Mouse (Mus musculus) CD4-positive helper T cell, adult 2 months (primary cell): Measurements from ENCODE around the gene Gm12185.
"Not testable (repeated sequence)": the region's sequence is repeated elsewhere in the genome, so short reads cannot be mapped to it uniquely, and the experiment has no call there.

ENCODE experiments used
- DNase-seq: peaks from one replicate; pipeline ENCODE4 v3.0.0-alpha.2; 2012; ENCODE audit warnings: low read depth, missing footprints, low spot score

Gm12185 gene

GRCm38 (mm10) chr11:48991740-48992520 is at the start of gene Gm12185:
TSS of gene Gm12185 (minus strand) at chr11:48992226.
- DNase-seq = peak; percentile 69

- not testable (repeated sequence) for DNase-seq
These were observed 20.0 kb upstream of the Gm12185 start for GRCm38 (mm10) chr11:49012074-49012473.

GRCm38 (mm10) chr11:49006785-49007184 is 14.8 kb upstream of the Gm12185 start:
- DNase-seq = not testable (repeated sequence)

- peak; percentile 20 for DNase-seq
These were observed 14.3 kb upstream of the Gm12185 start for GRCm38 (mm10) chr11:49006317-49006716.

- DNase-seq = peak; percentile 8
These were observed 8.4 kb upstream of the Gm12185 start for GRCm38 (mm10) chr11:49000411-49000810.

GRCm38 (mm10) chr11:48994018-48994417 is 2.0 kb upstream of the Gm12185 start, which contains the start of gene Tgtp1:
TSS of gene Tgtp1 (minus strand) at chr11:48994172.
- peak; percentile 71 for DNase-seq

GRCm38 (mm10) chr11:48993296-48993695 is 1.3 kb upstream of the Gm12185 start:
- not testable (repeated sequence) for DNase-seq

GRCm38 (mm10) chr11:48989981-48990380 is 2.0 kb downstream of the Gm12185 start:
- peak; percentile 40 for DNase-seq

- DNase-seq = peak; percentile 7
These were observed 3.8 kb downstream of the Gm12185 start for GRCm38 (mm10) chr11:48988219-48988618.

- DNase-seq = not testable (repeated sequence)
These were observed 9.2 kb downstream of the Gm12185 start for GRCm38 (mm10) chr11:48982848-48983247.

- DNase-seq = not testable (repeated sequence)
These were observed 12.0 kb downstream of the Gm12185 start for GRCm38 (mm10) chr11:48980052-48980451.

- not testable (repeated sequence) for DNase-seq
These were observed 12.8 kb downstream of the Gm12185 start, which contains the start of gene 9930111J21Rik1 for GRCm38 (mm10) chr11:48979251-48979650. TSS of gene 9930111J21Rik1 (minus strand) at chr11:48979398.

GRCm38 (mm10) chr11:48978240-48978939 is 13.6 kb downstream of the Gm12185 start, which contains the start of gene Olfr56:
TSS of gene Olfr56 (plus strand) at chr11:48978889.
- not testable (repeated sequence) for DNase-seq

- DNase-seq = not testable (repeated sequence)
These were observed 17.3 kb downstream of the Gm12185 start for GRCm38 (mm10) chr11:48974686-48975085.

GRCm38 (mm10) chr11:48946090-48946489 is 45.9 kb downstream of the Gm12185 start, which contains the start of gene Psme2b:
TSS of gene Psme2b (minus strand) at chr11:48946190.
- DNase-seq = not testable (repeated sequence)

GRCm38 (mm10) chr11:48939286-48939685 is 52.7 kb downstream of the Gm12185 start:
- not testable (repeated sequence) for DNase-seq

GRCm38 (mm10) chr11:48935291-48935690 is 56.7 kb downstream of the Gm12185 start:
- DNase-seq = not testable (repeated sequence)

- not testable (repeated sequence) for DNase-seq
These were observed 58.1 kb downstream of the Gm12185 start for GRCm38 (mm10) chr11:48933923-48934322.

- peak; percentile 59 for DNase-seq
These were observed 58.6 kb downstream of the Gm12185 start for GRCm38 (mm10) chr11:48933422-48933821.

GRCm38 (mm10) chr11:48928068-48928467 is 64.0 kb downstream of the Gm12185 start:
- peak; percentile 53 for DNase-seq

GRCm38 (mm10) chr11:48926437-48926836 is 65.6 kb downstream of the Gm12185 start:
- DNase-seq = not testable (repeated sequence)

GRCm38 (mm10) chr11:48923818-48924217 is 68.2 kb downstream of the Gm12185 start:
- not testable (repeated sequence) for DNase-seq
